Mouse (Mus musculus): ENCODE measurements around the gene Gtf2e1. TPM values are rescaled to one million over a fixed set of nuclear protein-coding genes. Genes with fewer than 3 reads are reported as not detected.

The Gtf2e1 gene
- total RNA-seq, 2 experiments from 2014 or later: 6.4 to 6.5 TPM

DNA sequence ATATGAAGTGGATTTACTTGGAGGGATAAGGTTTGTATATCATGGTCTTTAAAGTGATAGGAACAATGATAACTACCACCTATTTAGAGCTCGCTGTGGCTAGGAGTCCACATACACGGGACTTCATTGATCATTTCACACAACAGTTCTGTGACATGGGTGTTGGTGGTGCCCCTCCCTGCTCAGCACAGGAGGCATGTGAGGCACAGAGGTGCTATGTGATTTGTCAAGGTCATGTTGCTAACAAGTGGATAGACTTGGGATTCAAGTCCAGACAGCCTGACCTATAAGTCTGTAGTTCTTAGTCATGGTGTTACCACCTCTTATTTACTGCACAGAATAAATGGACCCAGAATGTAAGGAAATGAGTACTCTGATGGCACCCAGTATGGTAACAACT is 11.4 kb upstream of the Gtf2e1 start:
- DNase-seq (ENCODE audit: low spot score): no peak
- intact Hi-C loops (cut with DNase I): no loop called here

DNA sequence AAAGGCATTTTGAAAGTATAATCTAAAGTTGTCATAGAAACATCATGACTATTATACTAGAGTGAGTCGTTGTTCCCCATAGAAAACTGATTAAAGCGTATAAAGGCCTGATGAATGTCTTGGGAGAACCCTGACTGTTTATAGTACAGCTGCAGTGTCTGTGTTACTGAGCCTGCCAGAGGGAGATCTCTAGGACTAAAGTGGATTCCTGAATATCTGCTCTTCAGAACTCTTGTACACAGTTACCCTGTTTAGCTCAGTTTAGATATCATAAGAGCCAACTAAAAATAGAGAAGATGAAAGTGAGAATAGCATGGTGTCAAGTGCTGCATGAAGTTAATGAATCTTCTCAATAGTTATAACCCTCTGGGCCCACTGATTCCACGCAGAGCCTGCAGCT is 10.7 kb upstream of the Gtf2e1 start:
- intact Hi-C loops (cut with DNase I): no loop called here
- no peak for DNase-seq (ENCODE audit: low spot score)

DNA sequence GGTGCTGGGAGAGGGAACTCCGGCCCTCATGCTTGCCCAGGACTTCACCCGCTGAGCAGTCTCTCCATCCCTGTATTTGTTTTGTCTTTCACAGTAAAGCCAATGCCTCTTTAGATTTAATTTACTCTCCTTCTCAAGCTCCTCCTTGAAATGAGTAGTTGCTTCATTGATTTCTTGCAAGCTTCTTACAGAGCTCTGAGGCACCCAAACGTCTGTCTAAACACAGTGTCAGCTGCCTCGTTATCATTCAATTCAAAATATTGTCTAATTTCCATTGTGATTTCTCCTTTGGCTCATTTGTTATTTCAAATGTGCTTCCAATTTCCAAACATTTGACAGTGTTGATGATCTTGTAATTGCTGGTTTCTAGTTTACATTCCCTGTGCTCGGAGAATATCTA is 6.7 kb upstream of the Gtf2e1 start:
- no peak for DNase-seq (ENCODE audit: low spot score)
- intact Hi-C loops (cut with DNase I): no loop called here

DNA sequence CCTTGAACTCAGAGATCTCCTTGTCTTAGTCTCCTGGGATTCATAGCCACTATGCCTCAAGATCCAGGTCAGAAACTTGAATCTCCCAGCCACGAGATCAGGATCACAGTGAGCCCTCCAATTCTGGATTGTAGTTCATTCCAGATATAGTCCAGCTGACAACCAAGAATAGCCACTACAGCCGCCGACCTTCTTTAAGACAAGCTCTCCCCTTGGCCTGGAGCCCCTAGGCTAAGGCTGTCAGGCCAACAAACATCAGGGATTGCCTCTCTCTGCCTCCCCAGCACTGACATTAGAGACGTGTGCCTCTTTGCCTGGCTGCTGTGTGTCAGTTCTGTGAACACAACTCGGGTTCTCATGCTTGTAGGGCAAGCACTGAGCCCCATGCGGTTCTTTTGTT is 1.2 kb upstream of the Gtf2e1 start:
- DNase-seq (ENCODE audit: low spot score): no peak
- intact Hi-C loops (cut with DNase I): loop anchor here (5.0 kb wide), 1 partner anchor 112 kb away; the partner anchor contains the start of gene Ndufb4

DNA sequence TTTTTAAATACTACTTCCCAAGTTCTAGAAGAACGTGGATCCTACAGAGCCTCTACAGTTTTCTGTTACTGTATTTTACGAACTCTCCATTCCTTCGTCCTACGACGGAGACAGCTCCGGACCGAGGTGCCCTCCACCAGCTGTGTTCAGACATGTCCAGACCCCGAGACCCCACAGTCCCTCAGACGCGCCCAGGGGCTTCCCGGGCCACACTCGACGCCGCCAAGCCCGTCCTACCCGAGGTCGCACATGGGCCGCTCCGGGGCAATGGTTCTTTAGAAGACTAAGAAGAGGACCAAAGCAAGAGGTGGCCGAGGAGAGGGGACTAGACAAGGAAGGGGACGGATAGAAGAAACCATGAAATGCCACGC is 364 bp downstream of the Gtf2e1 start:
- no peak for DNase-seq (ENCODE audit: low spot score)
- intact Hi-C loops (cut with DNase I): loop anchor here (10.0 kb wide), 1 partner anchor 276 kb away; no protein-coding TSS in a partner anchor

DNA sequence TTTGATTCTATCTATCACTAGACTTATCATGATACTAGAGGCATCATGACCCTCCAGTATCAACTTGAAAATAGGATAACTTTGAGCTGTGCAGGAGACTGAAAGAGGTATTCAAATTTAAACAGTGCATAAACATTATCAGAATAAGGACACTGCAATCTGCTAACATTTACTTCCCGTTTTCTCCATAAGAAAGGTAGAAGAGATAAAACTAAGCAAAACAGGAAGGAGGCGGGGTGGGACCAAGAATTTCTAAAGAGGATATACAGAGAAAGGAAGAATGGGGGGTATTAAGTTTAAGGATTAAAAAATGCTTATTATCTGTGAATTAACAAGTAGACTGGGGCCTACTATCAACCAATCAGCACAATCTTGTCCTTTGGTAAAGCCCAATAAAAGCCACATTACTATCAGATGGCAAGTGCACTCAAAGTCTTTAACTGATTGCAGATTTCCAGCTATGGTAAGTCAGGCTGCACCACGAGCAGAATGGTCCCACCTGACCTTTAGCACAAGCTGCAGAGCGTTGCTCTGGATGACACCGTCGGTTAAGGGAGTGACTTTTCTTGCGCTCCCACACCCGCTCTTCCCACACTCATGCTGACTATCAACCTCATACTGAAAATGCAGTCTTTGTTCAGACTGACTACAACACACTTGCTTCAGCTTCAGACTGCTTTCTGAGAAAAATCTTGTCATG is 6.1 kb downstream of the Gtf2e1 start:
- DNase-seq (ENCODE audit: low spot score): no peak
- intact Hi-C loops (cut with DNase I): loop anchor here (10.0 kb wide), 1 partner anchor 281 kb away; no protein-coding TSS in a partner anchor

DNA sequence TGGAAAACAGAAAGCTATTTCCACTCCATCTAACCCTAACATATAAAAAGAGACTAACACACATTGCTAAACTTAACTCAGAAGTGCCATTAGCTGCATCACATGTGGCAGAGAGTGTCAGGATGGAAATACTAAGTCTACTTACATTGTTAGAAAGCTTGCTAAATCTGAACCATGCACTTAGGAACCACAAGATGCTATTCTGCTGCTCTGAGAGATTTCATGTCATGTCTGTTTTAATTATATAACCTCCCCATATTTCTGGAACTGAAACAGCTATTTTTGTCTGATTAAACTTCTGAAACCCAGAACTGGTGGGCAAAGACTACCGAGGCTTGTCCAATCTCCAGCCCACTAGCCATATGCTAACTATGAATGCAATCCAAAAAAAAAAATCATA is 7.5 kb downstream of the Gtf2e1 start:
- intact Hi-C loops (cut with DNase I): loop anchor here (10.0 kb wide), 1 partner anchor 283 kb away; no protein-coding TSS in a partner anchor

DNA sequence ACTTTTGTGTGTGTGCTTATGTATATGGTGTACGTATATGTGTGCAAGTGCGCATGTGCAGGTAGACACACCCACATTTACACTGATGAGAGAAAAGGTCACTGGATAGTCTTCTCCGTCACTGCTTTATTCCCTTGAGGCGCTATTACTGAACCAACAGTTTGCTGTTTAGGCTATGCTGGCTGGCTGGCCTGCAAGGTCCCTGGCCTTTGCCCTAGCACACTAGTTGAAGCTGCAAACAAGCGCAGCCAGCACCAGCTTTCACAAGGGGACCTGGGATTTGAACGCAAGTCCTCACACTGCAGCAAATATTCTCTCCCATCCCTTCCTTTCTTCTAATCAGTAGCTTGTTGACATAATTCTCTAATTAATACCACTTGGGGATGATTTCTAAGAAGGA is 9.4 kb downstream of the Gtf2e1 start:
- DNase-seq (ENCODE audit: low spot score): no peak
- intact Hi-C loops (cut with DNase I): loop anchor here (10.0 kb wide), 1 partner anchor 285 kb away; no protein-coding TSS in a partner anchor

More for the DNA sequence above, 7.5 kb downstream of the Gtf2e1 start:
- DNase-seq (ENCODE audit: low spot score): no peak

DNA sequence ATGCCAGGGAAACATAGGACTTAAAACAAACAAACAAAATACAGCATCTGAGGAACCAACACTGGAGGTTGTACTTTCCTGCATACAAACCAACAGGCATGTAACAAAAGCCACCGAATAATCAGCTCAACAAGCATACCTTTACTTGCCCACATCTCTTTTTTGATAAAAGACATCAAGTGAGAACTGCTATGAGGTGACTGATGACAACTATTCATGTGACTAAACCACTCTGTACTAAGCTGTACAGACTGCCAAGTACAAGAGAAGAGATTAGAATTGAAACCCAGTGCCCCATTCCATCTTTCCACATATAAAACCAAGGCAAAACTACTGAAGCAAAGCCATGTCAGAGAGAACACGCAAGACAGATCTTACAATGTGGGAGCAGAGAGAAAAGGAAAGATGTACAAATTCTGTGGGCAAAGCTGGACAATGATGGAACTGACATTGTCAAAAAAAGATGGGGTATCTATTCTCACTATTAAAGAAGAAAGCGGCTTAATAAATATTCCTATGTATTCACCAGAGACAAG is 12.8 kb downstream of the Gtf2e1 start:
- intact Hi-C loops (cut with DNase I): no loop called here
- no peak for DNase-seq (ENCODE audit: low spot score)

DNA sequence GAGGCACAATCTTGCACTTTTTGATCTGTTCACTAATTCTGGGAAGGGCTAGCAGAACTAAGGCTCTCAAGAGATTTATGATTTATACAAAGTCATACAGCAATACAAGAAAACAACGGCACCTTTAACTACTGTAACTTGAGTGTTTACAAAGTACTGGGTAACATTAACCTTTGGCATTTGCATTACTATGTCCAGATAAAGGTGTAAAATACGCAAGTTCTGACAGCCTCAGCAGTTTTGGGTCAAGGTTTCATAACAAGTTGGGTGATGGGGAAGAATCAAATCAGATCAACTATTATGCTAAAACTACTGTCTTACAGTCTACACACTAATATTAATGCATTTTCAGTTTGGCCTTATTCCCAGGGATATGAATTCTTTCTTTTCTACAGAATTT is 14.5 kb downstream of the Gtf2e1 start:
- DNase-seq (ENCODE audit: low spot score): no peak
- intact Hi-C loops (cut with DNase I): no loop called here

DNA sequence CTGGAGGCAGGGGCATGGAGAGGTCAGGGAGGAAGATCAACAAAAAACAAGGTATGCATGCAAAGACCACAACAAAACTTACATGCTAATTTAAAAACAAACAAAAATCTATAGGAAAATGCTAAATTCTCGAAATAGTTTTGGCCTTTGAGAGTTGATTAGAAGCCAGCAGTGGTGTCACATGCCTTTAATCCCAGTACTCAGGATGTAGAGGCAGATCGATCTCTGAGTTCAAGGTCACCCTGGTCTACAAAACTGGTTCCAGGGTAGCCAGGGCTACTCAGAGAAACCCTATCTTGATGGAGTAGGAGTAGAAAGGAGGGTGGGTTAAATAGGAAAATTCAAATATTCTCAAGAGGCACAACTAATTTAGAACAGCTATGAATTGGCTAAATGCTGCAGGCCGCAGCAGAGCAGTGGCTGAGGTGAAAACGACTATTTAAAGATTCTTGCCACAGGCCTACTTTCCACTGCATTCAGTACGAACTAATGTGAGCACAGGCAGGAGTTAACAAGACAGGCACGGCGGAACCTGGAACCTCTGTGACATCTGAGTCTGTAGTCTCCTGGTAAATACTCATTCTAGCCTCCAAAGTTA is 17.4 kb downstream of the Gtf2e1 start:
- DNase-seq (ENCODE audit: low spot score): no peak
- intact Hi-C loops (cut with DNase I): no loop called here

DNA sequence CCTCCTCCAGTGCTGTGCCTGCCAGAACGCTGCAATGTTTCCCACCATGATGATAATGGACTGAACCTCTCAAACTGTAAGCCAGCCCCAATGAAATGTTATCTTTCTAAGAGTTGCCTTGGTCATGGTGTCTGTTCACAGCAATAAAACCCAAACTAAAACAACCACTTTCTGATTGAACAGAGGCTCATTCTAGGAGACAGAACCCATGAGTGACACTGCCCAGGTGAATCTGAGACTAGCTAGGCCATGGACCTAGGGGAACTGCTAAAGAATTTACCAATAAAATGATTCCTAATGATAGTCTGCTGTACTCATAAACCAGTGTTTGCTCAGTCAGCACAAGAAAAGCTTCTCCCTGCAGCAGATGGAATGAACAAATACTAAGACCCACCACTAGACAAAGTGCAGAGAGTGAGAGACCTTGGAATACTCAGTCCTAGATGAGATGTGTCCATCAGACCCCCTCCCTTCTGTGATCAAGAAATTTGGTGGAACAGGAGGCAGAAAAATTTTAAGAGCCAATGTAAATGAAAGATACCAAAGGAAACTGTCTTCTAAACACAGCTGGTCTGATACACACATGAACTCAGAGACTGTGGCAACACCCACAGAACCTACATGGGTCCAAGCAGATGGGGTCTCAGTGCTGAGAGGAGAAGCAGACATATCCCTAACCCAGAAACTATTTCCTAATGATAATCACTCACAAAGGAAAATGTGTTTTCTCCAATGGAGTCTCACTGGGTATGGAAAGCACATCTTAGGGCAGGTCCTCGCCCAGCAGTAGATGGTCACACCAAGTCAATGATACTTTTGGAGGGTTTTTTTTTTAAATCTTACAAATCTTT is 19.2 kb downstream of the Gtf2e1 start:
- intact Hi-C loops (cut with DNase I): no loop called here
- DNase-seq (ENCODE audit: low spot score): no peak

DNA sequence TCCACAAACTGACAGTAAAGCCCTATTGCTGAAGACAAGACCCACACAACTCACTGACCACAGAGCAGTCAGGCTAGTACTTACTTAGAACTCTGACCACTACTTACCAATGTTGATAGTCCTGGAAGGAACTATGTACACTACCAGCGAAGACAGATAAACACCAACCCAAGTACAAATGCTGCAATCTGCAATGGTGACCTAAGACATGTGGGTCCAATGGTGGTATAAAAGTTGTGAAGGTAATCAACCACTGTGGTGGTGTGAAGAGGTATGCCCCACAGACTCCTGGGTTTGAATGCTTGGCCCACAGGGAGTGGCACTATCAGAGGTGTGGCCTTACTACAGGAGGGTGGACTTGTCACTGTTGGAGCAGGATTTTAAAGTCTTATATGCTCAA is 19.9 kb downstream of the Gtf2e1 start:
- no peak for DNase-seq (ENCODE audit: low spot score)
- intact Hi-C loops (cut with DNase I): no loop called here

DNA sequence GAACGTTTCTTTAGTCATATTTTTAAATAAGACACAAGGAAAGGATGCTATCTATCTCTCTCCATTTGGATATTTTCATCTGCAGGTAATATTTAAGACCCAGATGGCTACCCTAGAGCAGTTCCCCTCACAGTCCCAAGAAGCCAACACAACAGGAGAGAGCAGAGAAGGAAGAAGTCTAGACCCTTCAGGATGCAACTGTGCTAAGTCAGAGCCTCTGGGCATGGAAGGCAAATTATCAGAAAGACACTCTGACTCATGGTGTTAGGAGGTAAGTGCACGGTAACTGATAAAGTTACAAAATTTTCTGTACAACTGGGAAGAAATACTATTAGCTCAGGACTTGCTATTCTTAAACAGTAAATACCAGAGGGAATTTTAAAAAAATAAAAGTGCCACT is 20.9 kb downstream of the Gtf2e1 start:
- no peak for DNase-seq (ENCODE audit: low spot score)
- intact Hi-C loops (cut with DNase I): no loop called here

DNA sequence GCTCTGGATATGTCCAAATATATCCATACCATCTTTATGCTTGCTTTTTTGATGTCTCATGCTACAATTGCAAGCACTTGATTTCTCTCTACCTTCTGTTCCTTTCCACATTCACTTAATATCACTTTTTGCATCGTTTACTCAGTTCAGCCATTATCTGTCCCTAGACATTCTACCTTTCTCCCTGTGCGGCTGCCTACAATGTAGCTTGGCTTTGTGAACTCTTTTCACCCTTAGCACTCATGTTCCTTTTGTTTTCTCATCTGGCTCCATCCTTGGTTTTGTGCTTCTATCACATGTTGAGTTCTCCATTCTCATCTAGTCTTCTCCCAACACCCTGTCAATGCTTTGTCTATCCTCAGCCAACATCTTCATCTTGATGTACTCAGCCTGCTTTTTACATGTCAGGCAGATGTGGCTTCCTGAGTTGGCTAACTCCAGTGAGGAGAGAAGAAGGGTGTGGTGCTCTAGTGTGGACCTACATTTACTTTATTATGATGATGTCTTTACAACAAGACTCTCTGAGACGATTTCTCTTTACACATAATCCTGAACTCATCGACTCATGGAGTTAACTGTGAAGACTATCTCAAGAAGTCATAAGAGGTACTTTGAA is 21.9 kb downstream of the Gtf2e1 start:
- no peak for DNase-seq (ENCODE audit: low spot score)
- intact Hi-C loops (cut with DNase I): no loop called here

DNA sequence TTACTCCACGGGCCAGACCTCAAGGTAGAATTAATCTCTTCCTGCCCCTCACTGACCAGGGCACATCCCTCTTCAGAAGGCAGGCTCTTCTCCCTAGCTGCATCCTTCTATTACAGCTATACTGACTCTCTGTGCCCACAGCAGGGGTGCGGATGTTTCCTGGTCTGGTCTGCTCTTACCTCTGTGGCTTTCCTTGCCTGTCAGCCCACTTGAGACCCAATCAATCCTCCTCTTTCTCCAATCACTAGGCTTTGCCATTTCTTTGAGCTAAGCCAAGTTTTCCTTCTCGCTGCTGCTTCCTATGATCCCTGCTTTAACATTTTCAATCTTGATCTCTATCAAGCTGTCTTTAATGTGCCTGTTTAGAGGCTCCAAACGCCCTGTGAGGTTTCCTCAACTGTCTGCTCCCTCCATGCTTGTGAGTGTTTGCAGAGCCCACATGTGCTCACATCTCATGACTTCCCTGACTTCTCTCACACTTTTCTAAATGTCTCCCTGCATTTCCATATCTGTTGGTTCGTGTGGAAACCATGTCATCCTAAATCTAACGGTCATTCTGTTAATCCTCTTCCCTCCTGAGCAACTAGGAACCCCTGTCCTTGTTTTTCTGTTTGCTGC is 23.1 kb downstream of the Gtf2e1 start:
- intact Hi-C loops (cut with DNase I): no loop called here
- DNase-seq (ENCODE audit: low spot score): no peak

DNA sequence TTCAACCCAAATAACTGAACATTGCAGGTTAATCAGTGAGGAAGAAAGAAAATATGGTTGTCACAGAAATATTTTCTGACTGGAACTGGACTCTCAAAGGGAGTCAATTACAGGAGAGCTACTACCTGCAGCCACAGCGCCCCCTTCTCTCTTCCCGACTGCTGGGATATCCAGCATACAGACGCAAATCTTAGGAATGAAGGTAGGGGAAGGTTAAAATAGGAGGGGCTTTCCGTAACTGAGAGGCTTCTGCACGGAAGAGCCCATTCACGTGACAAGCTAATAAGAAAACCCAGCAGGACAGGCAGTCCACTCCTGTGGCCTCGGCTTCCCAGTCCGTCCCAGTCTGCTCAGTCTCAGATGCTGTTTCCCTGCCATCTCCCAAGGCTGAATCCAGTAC is 24.9 kb downstream of the Gtf2e1 start:
- intact Hi-C loops (cut with DNase I): no loop called here
- no peak for DNase-seq (ENCODE audit: low spot score)

DNA sequence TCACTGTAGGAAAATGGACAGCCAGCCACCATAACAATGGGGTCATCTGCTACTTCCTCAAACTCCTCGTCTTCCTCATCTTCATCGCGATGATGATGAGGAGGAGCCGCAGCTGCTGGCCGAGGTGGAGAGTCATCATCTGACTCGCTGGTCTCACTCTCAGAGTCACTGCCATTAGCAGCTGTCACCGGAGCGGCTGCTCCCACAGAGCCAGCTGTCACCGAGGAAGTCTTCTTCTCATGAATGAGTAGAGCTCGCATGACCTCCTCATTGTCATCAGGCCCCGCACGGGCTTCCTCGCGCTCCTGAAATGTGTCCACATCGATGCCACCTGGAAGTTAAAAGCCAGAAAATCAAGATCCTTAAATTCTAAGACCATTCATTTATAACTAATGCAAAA is 28.1 kb downstream of the Gtf2e1 start:
- DNase-seq (ENCODE audit: low spot score): no peak
- intact Hi-C loops (cut with DNase I): no loop called here

DNA sequence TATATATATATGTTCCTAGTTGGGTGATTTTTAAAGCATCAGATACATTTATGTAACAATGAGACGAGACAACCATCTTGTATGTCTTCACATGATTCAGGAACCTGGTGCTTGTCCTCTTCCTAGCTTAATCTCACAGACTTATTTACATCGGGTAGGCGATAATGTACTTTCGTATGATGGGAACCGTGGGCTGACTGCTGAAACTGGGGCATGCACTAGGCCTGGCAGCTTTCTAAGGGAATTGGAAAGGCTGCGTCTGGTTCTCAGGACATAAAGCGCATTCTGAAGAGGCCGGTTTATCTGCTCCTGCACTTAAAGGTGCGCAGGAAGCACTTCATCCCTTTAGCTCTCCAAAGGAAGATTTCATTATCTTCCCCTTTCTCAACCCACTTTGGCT is 32.8 kb downstream of the Gtf2e1 start:
- intact Hi-C loops (cut with DNase I): no loop called here
- no peak for DNase-seq (ENCODE audit: low spot score)

DNA sequence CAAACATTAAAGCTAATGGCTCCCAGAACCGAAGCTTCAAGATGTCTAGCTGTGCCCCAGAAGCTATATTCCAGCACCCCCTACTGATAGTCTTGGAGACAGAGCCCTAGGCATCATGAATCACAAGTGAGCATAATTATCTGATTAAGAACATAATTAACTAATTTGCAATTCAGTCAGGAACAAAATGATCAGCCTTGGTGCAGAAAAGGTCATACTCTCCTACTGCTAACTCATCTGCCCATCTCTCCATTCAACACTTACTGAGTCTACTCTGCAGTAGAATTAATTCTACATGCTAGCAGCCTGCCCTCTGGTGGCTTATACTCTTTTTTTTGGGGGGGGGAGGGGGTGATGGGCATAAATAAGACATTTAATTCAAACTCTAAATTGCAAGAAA is 35.1 kb downstream of the Gtf2e1 start:
- intact Hi-C loops (cut with DNase I): no loop called here
- no peak for DNase-seq (ENCODE audit: low spot score)
